Mouse (Mus musculus): Measurements from ENCODE around the gene Srr. TPM values are rescaled to one million over a fixed set of nuclear protein-coding genes. Genes with fewer than 3 reads are reported as not detected.

The Srr gene
- polyA plus RNA-seq, 1 experiment: 16.5 TPM

GRCm38 (mm10) chr11:74863471-74863870 is 62.3 kb downstream of the Srr start:
- DNase-seq (ENCODE audit: low spot score): no peak

- DNase-seq (ENCODE audit: low spot score): no peak
Observed at GRCm38 (mm10) chr11:74862129-74862528, 63.6 kb downstream of the Srr start.

GRCm38 (mm10) chr11:74857756-74858155 is 68.0 kb downstream of the Srr start:
- DNase-seq (ENCODE audit: low spot score): no peak

Other genes starting within 250 kb of the Srr start
- gene Pafah1b1, start 201.3 kb downstream of the Srr start, polyA plus RNA-seq (2012; rRNA removed): 59.0 and 60.9 TPM in 2 replicates
- 12.1 and 12.4 TPM in 2 replicates for gene Mettl16, start 155.1 kb downstream of the Srr start, polyA plus RNA-seq (2012; rRNA removed)
- 7.9 and 14.8 TPM in 2 replicates for gene Mnt, start 95.0 kb downstream of the Srr start, polyA plus RNA-seq (2012; rRNA removed)
- gene Sgsm2, start 28.9 kb downstream of the Srr start, polyA plus RNA-seq (2012; rRNA removed): 17.9 and 19.8 TPM in 2 replicates
- 21.0 and 24.0 TPM in 2 replicates for gene Tsr1, start 27.9 kb downstream of the Srr start, polyA plus RNA-seq (2012; rRNA removed)
- gene Smg6, start 125 bp downstream of the Srr start, polyA plus RNA-seq (2012; rRNA removed): 29.4 and 33.8 TPM in 2 replicates
- 16.9 and 20.7 TPM in 2 replicates for gene Hic1, start 243.6 kb upstream of the Srr start, polyA plus RNA-seq (2012; rRNA removed)

Measured in urinary bladder, adult 2 months (tissue).